Mouse (Mus musculus): ENCODE results near the gene Gnl1.
A peak's percentile ranks its signal among the peaks of the same experiment; 100 is the strongest.
"Not testable (repeated sequence)": the region's sequence is repeated elsewhere in the genome, so short reads cannot be mapped to it uniquely, and the experiment has no call there.

Gene Gnl1

GRCm38 (mm10) chr17:35979401-35980362 is at the start of gene Gnl1, which contains the start of gene Prr3:
Gene Gnl1 (plus strand): TSS chr17:35979851.
Gene Prr3 (minus strand): TSS chr17:35980236.
- peak; percentile 75 for DNase-seq (ENCODE audit: low spot score)

DNA sequence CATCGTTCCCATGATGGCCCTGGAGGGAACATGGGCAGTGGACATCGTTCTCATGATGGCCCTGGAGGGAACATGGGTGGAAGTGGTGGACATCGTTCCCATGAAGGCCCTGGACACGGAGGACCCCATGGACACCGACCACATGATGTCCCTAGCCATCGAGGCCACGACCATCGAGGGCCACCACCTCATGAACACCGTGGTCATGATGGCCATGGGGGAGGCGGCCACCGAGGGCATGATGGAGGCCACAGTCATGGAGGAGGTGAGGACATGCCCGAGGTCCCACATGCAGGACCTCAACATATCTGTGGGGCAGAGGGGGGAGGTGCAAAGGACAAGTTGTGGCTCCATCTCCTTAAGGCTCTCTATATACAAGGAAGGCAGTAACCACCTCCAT is 49.0 kb upstream of the Gnl1 start:
- no peak for DNase-seq (ENCODE audit: low spot score)

DNA sequence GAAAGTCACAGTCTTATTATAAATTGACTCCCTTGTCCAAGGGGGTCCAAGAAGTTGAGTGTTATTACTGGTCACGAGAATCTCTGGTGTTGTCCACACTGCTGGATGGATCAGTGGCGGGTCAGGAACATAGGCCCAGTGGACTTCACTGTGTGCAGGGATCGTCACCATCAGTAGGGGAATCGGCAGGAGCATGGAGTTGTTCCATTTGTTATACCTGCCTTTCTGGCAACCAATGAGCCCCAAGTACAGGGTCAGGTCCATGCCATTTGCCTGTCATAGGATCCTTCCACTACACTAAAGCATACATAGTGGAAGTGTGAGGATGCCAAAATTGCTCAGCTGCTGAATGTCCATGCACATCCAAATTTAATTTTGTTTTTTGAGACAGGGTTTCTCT is 47.0 kb upstream of the Gnl1 start:
- no peak for DNase-seq (ENCODE audit: low spot score)

DNA sequence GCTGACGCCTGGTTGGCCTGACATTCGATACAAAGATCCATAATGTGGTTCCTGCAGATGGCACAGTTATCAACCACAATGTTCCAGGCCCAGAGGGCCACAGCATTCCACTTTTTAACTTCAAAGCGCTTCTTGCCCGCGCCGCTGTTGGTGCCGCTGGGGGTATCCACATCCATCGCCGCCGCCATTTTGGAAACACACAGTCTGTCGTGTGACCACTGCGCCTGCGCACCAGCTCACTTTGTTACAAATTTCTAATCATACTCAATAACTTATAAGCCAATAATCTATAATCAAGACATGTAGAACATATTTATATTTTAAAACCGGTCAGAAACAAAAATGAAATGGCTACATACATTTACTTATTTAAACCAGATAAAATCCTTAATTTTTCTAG is 43.9 kb upstream of the Gnl1 start:
- DNase-seq (ENCODE audit: low spot score) = not testable (repeated sequence)

GRCm38 (mm10) chr17:35937700-35938348 is 41.8 kb upstream of the Gnl1 start:
- peak; percentile 57 for DNase-seq (ENCODE audit: low spot score)

DNA sequence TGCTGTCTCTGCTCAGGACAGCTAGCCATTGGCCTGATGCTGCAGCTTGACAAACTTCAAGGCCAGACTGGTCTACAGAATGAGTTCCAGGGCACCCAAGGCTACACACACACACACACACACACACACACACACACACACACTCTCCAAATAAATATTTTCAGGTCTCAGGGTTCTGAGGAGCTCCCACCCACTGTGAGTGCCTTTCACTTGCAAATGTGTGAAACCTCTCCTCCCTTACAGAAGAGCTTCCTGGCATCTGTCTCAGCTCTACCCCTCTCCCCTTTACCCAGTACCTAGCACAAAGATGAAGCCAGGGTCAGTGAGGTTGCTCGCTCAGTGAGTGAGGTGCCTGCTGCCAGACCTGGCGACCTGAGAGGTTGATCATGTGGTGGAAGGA is 40.5 kb upstream of the Gnl1 start:
- no peak for DNase-seq (ENCODE audit: low spot score)

DNA sequence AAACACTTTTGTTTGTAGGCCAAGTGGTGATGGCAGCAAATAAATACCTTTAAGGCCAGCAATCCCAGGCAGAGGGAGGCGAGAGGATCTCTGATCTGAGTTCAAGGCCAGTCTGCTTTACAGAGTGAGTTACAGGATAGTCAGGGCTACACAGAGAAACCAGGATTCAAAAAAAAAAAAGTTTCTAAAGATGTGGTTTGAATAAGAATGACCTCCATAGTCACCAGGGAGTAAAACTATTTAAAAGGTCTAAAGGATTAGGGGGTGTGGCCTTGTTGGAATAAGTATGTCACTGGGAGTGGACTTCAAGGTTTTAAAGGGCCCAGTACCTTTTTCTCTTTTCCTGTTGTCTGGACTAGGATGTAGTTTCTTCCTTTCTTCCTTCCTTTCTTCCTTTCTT is 39.7 kb upstream of the Gnl1 start:
- DNase-seq (ENCODE audit: low spot score) = no peak

DNA sequence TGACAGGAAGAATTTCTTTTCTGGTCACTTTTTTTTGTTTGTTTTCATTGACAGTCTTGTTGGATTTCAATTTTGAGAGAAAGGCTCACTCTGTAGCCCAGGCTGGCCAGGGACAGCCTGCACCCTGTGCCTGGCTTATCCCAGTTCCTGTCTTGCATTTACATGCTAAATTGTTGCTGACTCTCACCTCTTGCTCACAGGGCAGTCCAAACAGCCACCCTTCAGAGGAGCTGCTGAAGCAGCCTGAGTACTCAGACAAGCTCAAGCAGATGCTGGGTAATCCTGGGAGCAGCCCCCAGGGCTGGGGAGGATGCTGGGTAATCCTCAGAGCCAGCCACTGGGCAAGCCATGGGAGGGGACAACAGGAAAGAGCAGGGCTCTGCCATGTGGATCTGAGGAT is 28.7 kb upstream of the Gnl1 start:
- not testable (repeated sequence) for DNase-seq (ENCODE audit: low spot score)

GRCm38 (mm10) chr17:35952559-35952958 is 27.1 kb upstream of the Gnl1 start:
- not testable (repeated sequence) for DNase-seq (ENCODE audit: low spot score)

- DNase-seq (ENCODE audit: low spot score) = no peak
Observed at GRCm38 (mm10) chr17:35954665-35955064, 25.0 kb upstream of the Gnl1 start.

DNA sequence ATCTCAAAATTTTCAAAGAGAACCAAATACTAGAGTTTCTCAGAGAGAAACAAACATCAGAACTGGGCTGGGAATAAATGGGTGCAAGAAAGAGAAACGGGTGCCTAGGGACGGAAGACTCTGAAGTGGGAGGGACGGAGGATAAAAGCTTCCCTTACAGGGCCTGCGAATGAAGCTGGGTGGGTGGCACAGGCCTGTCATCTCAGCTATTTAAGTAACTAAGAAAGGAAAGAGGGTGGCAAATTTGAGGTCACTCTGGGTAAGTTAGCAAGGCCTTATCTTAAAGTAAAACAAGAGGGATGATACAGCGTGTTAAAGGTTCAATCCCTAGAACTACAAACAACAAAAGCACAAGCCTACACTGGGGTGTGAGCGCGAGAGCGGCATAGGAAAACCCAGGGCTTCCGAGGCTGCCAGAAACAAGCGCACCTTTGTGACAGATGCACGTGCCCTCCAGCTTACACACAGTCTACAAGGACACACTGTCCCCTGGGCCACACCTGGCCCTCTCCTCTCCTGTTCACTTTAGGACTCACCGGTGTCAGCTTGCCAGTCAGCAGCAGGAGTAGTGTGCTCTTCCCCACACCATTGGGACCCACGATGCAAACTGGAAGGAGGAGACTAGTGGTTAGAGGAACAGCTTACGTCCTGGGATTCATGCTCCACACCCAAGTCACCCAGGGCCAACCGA is 21.0 kb upstream of the Gnl1 start:
- DNase-seq (ENCODE audit: low spot score) = no peak

DNA sequence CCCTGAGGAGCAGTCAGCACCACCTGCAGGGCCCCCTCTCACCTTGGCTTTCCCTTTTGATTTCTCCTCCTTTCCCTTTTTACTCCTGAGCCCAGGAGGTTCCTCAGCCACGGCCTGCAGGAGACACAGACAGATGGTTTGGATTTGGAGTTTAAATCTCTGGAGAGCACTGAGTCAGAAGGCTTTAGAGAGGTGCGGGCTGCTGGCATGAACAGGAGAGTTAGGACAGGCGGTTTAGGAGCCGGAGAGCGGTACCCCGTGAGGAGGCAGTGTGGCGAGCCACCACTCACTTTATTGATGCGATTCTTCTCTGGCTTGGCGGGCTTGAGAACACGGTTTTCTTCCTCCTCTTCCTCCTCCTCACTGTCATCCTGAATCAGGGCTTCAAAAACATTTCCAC is 16.4 kb upstream of the Gnl1 start:
- no peak for DNase-seq (ENCODE audit: low spot score)

DNA sequence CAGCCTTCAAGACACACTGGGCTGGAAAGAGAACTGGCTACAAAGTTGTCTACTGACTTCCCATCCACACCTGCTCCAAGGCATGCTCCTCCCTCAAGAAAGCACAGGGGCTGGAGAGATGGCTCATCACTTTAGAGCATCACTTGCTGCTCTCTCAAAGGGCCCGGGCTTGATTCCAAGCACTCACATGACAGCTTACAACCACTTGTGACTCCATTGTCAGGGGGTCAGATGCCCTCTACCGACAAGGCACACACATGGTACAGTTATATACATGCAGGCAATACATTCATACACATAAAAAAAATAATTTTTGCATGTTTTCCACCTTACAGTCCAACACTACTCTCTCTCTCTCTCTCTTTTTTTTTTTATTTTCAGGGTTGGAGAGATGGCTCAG is 12.0 kb upstream of the Gnl1 start:
- no peak for DNase-seq (ENCODE audit: low spot score)

DNA sequence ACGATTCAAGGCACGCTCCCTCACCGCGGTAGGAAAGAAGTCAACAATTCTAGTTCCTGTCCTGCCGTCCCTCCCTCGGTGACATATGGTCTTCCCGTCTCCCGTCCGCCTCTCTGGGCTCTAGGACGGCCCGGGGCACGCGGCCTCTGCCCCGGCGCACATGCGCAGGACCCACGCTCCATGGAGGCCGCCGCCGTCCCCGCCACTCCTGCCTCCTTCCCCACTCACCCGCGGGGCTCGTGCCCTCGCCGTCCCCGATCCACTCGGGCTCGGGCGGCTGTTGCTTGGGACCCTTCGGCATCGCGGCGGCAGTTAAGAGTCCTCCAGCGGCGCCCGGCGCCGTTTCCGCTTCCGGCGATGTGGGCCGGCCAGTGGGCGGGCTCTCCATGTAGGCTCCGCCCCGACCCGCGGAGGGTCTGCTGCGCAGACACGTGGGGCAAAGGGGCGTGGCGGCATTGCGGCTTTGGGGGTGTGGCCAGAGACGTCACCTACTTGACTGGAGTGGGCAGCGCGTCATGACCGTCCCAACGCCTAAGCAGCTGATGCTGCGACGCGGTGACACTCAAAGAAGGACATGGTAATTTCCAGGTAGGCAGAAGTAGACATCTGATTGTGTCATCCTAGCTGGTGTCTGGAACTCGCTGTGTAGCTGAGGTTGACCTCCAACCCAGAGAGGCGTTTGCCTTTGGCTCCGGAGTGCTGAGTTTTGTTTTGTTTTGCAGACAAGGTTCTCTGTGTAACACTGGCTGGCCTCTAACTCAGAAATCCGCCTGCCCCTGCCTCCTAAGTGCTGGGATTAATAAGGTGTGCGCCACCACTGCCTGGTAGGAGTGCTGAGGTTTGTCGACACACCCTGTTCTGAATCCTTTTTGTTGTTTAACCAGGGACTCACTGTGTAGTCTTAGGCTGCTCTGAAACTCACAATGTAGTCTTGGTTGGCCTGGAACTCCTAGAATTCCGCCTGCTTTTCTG is 9.9 kb upstream of the Gnl1 start, which contains the start of gene Abcf1:
Gene Abcf1 (minus strand): TSS at position 344 of the 972 bp plus-strand sequence.
- peak; percentile 96 for DNase-seq (ENCODE audit: low spot score)

GRCm38 (mm10) chr17:35972131-35972530 is 7.5 kb upstream of the Gnl1 start:
- no peak for DNase-seq (ENCODE audit: low spot score)

DNA sequence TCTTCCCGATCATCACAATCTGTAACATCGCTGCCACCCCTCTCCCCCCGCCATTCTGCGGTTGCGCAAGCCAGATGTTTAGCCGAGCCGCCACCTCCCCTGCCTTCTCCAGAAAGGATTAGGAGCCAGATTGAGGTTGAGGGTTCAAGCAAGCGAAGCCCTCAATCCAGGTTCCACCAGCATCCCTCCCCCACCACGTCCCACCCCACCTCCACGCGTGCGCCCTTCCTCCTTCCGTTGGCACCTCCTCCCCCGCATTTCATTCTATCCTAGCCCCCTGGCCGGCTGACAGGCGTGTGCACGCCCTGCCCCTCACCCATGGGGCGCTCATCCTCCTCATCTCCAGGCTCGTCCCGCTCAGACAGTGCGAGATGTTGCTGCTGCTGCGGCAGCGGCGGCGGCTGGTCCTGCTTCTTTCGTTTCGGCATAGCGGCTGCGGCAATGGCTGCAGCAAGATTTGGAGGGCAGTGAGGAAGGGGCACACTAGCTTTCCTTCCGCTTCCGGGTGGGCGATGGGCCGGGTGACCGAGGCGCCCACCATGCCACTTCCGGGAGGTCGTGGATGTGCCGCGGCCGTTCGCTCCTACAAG is 745 bp upstream of the Gnl1 start:
- no peak for DNase-seq (ENCODE audit: low spot score)

GRCm38 (mm10) chr17:35980363-35980754 is 708 bp downstream of the Gnl1 start:
- no peak for DNase-seq (ENCODE audit: low spot score)

DNA sequence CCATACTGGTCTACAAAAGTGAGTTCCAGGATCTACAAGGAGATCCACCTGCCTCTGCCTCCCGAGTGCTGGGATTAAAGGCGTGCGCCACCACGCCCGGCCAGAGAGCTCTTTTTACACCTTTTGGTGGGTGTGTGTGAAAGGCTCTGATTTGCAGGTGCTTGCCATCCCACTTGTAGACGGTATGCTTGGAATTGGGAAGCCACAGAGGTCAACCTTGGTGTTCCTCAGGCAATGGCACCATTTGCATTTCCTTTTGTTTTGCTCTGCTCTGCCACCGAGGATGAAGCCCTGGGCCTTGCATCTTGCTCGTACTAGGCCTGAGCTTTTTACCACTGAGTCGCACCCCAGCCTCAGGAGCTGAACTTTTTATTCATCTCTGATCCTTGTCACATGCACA is 2.1 kb downstream of the Gnl1 start:
- no peak for DNase-seq (ENCODE audit: low spot score)

- no peak for DNase-seq (ENCODE audit: low spot score)
Observed at GRCm38 (mm10) chr17:35991781-35992180, 12.1 kb downstream of the Gnl1 start.

- peak; percentile 78 for DNase-seq (ENCODE audit: low spot score)
Observed at GRCm38 (mm10) chr17:35993675-35994074, 14.0 kb downstream of the Gnl1 start.

Data from c-Kit-positive CD71-positive TER-119-positive erythroid progenitor cells, embryonic 14.5 days (primary cell).